9 mouse cellular contexts compared by ENCODE assay signal in the genomic region with DNA sequence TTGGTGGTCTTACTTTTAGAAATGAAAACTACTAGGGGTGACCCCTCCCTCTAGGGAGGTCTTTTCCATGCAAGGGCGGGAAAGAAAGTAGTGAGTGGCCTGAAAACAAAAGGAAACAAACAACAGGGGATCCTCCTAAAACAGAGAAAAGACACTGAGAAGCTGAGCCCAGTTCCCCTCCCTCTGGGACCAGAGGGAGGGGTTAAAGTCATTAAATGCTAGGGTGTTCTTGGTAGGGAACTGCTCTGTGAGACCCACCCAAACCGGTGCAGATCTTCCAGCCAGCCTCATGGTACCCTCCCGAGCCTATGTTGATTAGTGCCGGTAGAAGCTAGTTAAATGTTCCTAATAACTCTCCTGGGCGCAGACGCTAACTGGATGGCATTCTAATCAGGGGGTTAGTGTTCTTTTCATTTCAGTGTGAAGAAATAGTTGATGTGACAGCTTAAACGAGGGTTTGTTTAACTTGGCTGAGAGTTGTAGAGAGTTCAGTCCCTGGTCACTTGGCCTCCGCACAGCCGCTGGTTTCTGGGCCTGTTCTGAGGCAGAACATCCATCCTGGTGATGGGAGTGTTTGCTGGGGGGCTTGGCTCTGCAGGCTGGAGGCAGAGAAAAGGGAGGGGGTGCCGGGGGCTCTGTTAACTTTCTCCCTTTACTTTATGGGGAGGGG. TPM values are rescaled to one million over a fixed set of nuclear protein-coding genes. Genes with fewer than 3 reads are reported as not detected.
DNase-seq lines count a peak whose midpoint lies in the region; ATAC-seq and TF ChIP-seq lines count a peak whose summit lies in the region.
"Had no signal": no experiment of that assay in that cellular context is flagged by ENCODE, and none has a peak within 500 bp of the region (broad histone marks: within the 10 kb centered on the region; RNA-seq: fewer than 3 reads in every experiment).

No protein-coding gene starts in this region.

- no peak for TF ChIP-seq RAD21 in MEL (IDR thresholded peaks at IDR 0.05; ENCODE audit: low read depth, low read length)

- TF ChIP-seq POLR2A in kidney, adult 2 months (IDR thresholded peaks at IDR 0.05; ENCODE audit: low read depth, low read length) = no peak
- no peak for TF ChIP-seq POLR2A in MEL (IDR thresholded peaks at IDR 0.05; ENCODE audit: control insufficient read depth in 1 of 2, insufficient read depth in 1 of 2, low read depth in 1 of 2, low read length in 2 of 2, poor library complexity in 1 of 2)

- 49% methylated on average over 10 of the region's 10 CpGs for WGBS in kidney, adult 2 months
- WGBS in embryonic facial prominence, embryonic 13.5 days = 27% methylated on average over 10 of the region's 10 CpGs
- 50% methylated on average over 10 of the region's 10 CpGs for WGBS in liver, postnatal 0 days (ENCODE audit: insufficient replicate concordance)

- H3K27ac ChIP-seq in kidney, adult 2 months (ENCODE audit: insufficient read depth, low read depth, low read length) = no peak overlapping the region
- H3K27ac ChIP-seq in MEL (ENCODE audit: control insufficient read depth, low read depth, low read length) = no peak overlapping the region; the same call in 1 of the 2 replicates
- H3K27ac ChIP-seq in embryonic facial prominence, embryonic 13.5 days = no peak overlapping the region
- peak overlapping the region; percentile 53 for H3K27ac ChIP-seq in liver, postnatal 0 days (ENCODE audit: low read depth)
- H3K27ac ChIP-seq: forebrain, embryonic 15.5 days; neural tube, embryonic 12.5 days had no signal

- no peak for TF ChIP-seq EP300 in MEL (IDR thresholded peaks at IDR 0.05; ENCODE audit: low read depth in 1 of 2, low read length in 2 of 2)
- no peak for TF ChIP-seq EP300 in liver, postnatal 0 days (IDR thresholded peaks at IDR 0.05; ENCODE audit: low read depth)

- no peak overlapping the region for H3K4me3 ChIP-seq in kidney, adult 2 months (ENCODE audit: insufficient read depth, low read depth, low read length)
- no peak overlapping the region for H3K4me3 ChIP-seq in MEL (ENCODE audit: control insufficient read depth in 1 of 2, insufficient read depth in 1 of 2, low read depth in 2 of 2, low read length in 2 of 2)
- H3K4me3 ChIP-seq in embryonic facial prominence, embryonic 13.5 days = no peak overlapping the region
- H3K4me3 ChIP-seq in liver, postnatal 0 days (ENCODE audit: low read depth, low read length) = no peak overlapping the region
- H3K4me3 ChIP-seq: forebrain, embryonic 15.5 days; neural tube, embryonic 12.5 days had no signal

- H3K4me2 ChIP-seq in embryonic facial prominence, embryonic 13.5 days = 0 out of 2 replicates have a peak overlapping the region, but pooled peaks have one; percentile 1
- H3K4me2 ChIP-seq in liver, postnatal 0 days (ENCODE audit: low read depth, low read length) = peak overlapping the region; percentile 38
- H3K4me2 ChIP-seq: forebrain, embryonic 15.5 days; neural tube, embryonic 12.5 days had no signal

- H3K79me2 ChIP-seq in MEL (ENCODE audit: control insufficient read depth, insufficient read depth, low read length, poor library complexity) = no peaks in the 10 kb centered on the region

- TF ChIP-seq CTCF in kidney, adult 2 months (conservative IDR thresholded peaks at IDR 0.05; ENCODE audit: insufficient read depth, insufficient read length, low read depth, low read length) = no peak
- no peak for TF ChIP-seq CTCF in MEL (IDR thresholded peaks at IDR 0.05 in 2 of 3, conservative IDR thresholded peaks at IDR 0.05 in 1 of 3; ENCODE audit: control insufficient read depth in 1 of 3, insufficient read depth in 1 of 3, low read depth in 2 of 3, low read length in 3 of 3, poor library complexity in 1 of 3, severe bottlenecking in 1 of 3)
- no peak for TF ChIP-seq CTCF in liver, postnatal 0 days (IDR thresholded peaks at IDR 0.05; ENCODE audit: low read depth)

- peak; percentile 56 for DNase-seq in kidney, adult 2 months
- DNase-seq in kidney, adult 18-20 months = no peak
- DNase-seq in MEL (ENCODE audit: low read depth, low spot score) = no peak
- DNase-seq in liver, postnatal 0 days = no peak
- no peak for DNase-seq in adrenal gland, adult 8-10 months
- DNase-seq in ovary, postnatal 10 days (ENCODE audit: low spot score) = no peak

- no peaks in the 10 kb centered on the region for H3K4me1 ChIP-seq in kidney, adult 2 months (ENCODE audit: control insufficient read depth, insufficient read depth, low read length)
- H3K4me1 ChIP-seq in MEL (ENCODE audit: control insufficient read depth in 1 of 2, insufficient read depth in 2 of 2, low read length in 2 of 2) = no peaks in the 10 kb centered on the region
- peaks cover 24% of the 10 kb centered on the region for H3K4me1 ChIP-seq in embryonic facial prominence, embryonic 13.5 days
- peaks cover 12% of the 10 kb centered on the region for H3K4me1 ChIP-seq in liver, postnatal 0 days (ENCODE audit: insufficient read depth)

- no peak for ATAC-seq in embryonic facial prominence, embryonic 13.5 days (ENCODE audit: insufficient number of reproducible peaks, insufficient read depth, low FRiP score, low TSS enrichment, low read depth)
- peak; percentile 80 for ATAC-seq in liver, postnatal 0 days
- ATAC-seq: forebrain, embryonic 15.5 days had no signal

- no peaks in the 10 kb centered on the region for H3K9me3 ChIP-seq in MEL (replicated peaks; ENCODE audit: insufficient read depth, low read length)
- H3K9me3 ChIP-seq in embryonic facial prominence, embryonic 13.5 days = no peaks in the 10 kb centered on the region
- no peaks in the 10 kb centered on the region for H3K9me3 ChIP-seq in liver, postnatal 0 days (ENCODE audit: low read length)
- H3K9me3 ChIP-seq: forebrain, embryonic 15.5 days; neural tube, embryonic 12.5 days had no signal

- H3K36me3 ChIP-seq in kidney, adult 2 months (ENCODE audit: control insufficient read depth, insufficient read depth, low read length) = no peaks in the 10 kb centered on the region
- H3K36me3 ChIP-seq in MEL (ENCODE audit: control insufficient read depth in 1 of 2, insufficient read depth in 2 of 2, low read length in 2 of 2) = peaks cover 0 to 6% of the 10 kb centered on the region in 2 experiments; a peak in 2 of 4 replicates
- H3K36me3 ChIP-seq in embryonic facial prominence, embryonic 13.5 days = no peaks in the 10 kb centered on the region
- no peaks in the 10 kb centered on the region for H3K36me3 ChIP-seq in liver, postnatal 0 days (replicated peaks; ENCODE audit: insufficient read depth, low read length)
- H3K36me3 ChIP-seq: forebrain, embryonic 15.5 days; neural tube, embryonic 12.5 days had no signal

- no peaks in the 10 kb centered on the region for H3K27me3 ChIP-seq in kidney, adult 2 months (replicated peaks; ENCODE audit: control insufficient read depth, insufficient read depth, low read length)
- no peaks in the 10 kb centered on the region for H3K27me3 ChIP-seq in MEL (ENCODE audit: control insufficient read depth in 1 of 2, insufficient read depth in 2 of 2, low read length in 2 of 2)
- no peaks in the 10 kb centered on the region for H3K27me3 ChIP-seq in embryonic facial prominence, embryonic 13.5 days
- H3K27me3 ChIP-seq in liver, postnatal 0 days (ENCODE audit: insufficient read depth, low read length) = no peaks in the 10 kb centered on the region
- H3K27me3 ChIP-seq: forebrain, embryonic 15.5 days; neural tube, embryonic 12.5 days had no signal

- peak overlapping the region; percentile 2; the same call in 1 of the 2 replicates for H3K9ac ChIP-seq in MEL (ENCODE audit: control insufficient read depth, low read depth, low read length, poor library complexity, severe bottlenecking)
- H3K9ac ChIP-seq in embryonic facial prominence, embryonic 13.5 days = no peak overlapping the region
- H3K9ac ChIP-seq in liver, postnatal 0 days (replicated peaks) = peak overlapping the region; percentile 34; the same call in 1 of the 2 replicates
- H3K9ac ChIP-seq: forebrain, embryonic 15.5 days; neural tube, embryonic 12.5 days had no signal

TF ChIP-seq in MEL, 35 proteins besides CTCF, POLR2A, EP300 and RAD21 (continues in another document):
- TF ChIP-seq MAZ (IDR thresholded peaks at IDR 0.05; ENCODE audit: low read depth, low read length) (no peak), ZNF384 (IDR thresholded peaks at IDR 0.05; ENCODE audit: low read depth, low read length) (no peak), SIN3A (IDR thresholded peaks at IDR 0.05; ENCODE audit: low read length) (no peak), ZKSCAN1 (IDR thresholded peaks at IDR 0.05; ENCODE audit: low read depth, low read length) (no peak), MEF2A (IDR thresholded peaks at IDR 0.05; ENCODE audit: extremely low read depth, insufficient replicate concordance, low read depth, low read length, poor library complexity, severe bottlenecking) (no peak), UBTF (IDR thresholded peaks at IDR 0.05; ENCODE audit: borderline replicate concordance, insufficient read depth, low read depth, low read length) (no peak), MAFK (IDR thresholded peaks at IDR 0.05; ENCODE audit: borderline replicate concordance, low read depth, low read length) (no peak), JUND (IDR thresholded peaks at IDR 0.05; ENCODE audit: low read depth, low read length) (no peak), ELF1 (IDR thresholded peaks at IDR 0.05; ENCODE audit: low read depth, low read length) (no peak), RCOR1 (IDR thresholded peaks at IDR 0.05; ENCODE audit: low read depth, low read length) (no peak), USF1 (IDR thresholded peaks at IDR 0.05; ENCODE audit: low read depth, low read length) (no peak), BHLHE40 (IDR thresholded peaks at IDR 0.05; ENCODE audit: borderline replicate concordance, low read depth, low read length) (no peak), ZMIZ1 (IDR thresholded peaks at IDR 0.05; ENCODE audit: low read depth, low read length) (no peak)

RNA-seq across cellular contexts. Expression of a gene that starts 7.4 kb away (rescaled TPM):
- polyA plus RNA-seq in kidney, adult 2 months (2012; rRNA removed) = 71.0 and 85.2 TPM in 2 replicates
- total RNA-seq in MEL (2012; rRNA removed) = 312 and 367 TPM in 2 replicates
- polyA plus RNA-seq in MEL (2012; ENCODE audit: insufficient read depth in 1 of 2, insufficient read length in 2 of 2, low read depth in 1 of 2, low replicate concordance in 2 of 2, missing spikeins in 1 of 2) = 100 to 1,000 TPM; 326 to 556 TPM
- polyA plus RNA-seq in embryonic facial prominence, embryonic 13.5 days (2015; fragmentation: Nextera tagmentation; extraction: Ambion mirVana) = 702 and 727 TPM in 2 replicates
- 163 and 166 TPM in 2 replicates for polyA plus RNA-seq in liver, postnatal 0 days (2015; fragmentation: Nextera tagmentation; extraction: Ambion mirVana)
- total RNA-seq in adrenal gland, adult 8-10 months (2022) = 100 to 1,000 TPM in 3 of 4 experiments, 10 to 100 TPM in 1; 89.9 to 176 (median 144) TPM

RNA-seq across cellular contexts. Expression of a gene that starts 17.2 kb away (rescaled TPM):
- 61.7 and 66.8 TPM in 2 replicates for polyA plus RNA-seq in kidney, adult 2 months (2012; rRNA removed)
- total RNA-seq in MEL (2012; rRNA removed) = 14.4 and 17.1 TPM in 2 replicates
- 100 to 1,000 TPM in 1 of 2 experiments, 10 to 100 TPM in 1; 49.3 to 290 TPM for polyA plus RNA-seq in MEL (2012; ENCODE audit: insufficient read depth in 1 of 2, insufficient read length in 2 of 2, low read depth in 1 of 2, low replicate concordance in 2 of 2, missing spikeins in 1 of 2)
- polyA plus RNA-seq in embryonic facial prominence, embryonic 13.5 days (2015; fragmentation: Nextera tagmentation; extraction: Ambion mirVana) = 114 and 129 TPM in 2 replicates
- 32.6 and 34.5 TPM in 2 replicates for polyA plus RNA-seq in liver, postnatal 0 days (2015; fragmentation: Nextera tagmentation; extraction: Ambion mirVana)
- total RNA-seq in adrenal gland, adult 8-10 months (2022) = 10 to 100 TPM; 57.3 to 84.7 (median 68.7) TPM
